ENCODE assay signal across 9 mouse cellular contexts in the genomic region with DNA sequence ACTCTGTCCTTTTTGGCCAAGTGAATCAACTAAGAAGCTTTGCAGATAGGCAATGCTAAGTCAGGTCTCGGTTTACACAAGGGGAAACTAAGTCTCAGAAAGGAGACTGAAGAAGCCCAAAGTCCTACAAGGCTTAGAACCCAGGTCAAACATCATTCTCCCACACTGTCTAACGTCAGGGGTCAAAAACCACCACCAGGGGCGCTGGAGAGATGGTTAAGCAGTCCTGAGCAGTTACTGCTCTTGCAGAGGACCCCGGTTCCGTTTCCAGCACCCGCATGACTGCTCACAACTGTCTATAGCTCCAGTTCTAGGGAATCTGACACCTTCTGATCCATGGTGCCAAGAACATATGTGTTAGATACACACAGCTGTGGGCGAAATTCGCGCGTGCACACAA. TPM values are rescaled to one million over a fixed set of nuclear protein-coding genes. Genes with fewer than 3 reads are reported as not detected.
DNase-seq lines count a peak whose midpoint lies in the region; ATAC-seq and TF ChIP-seq lines count a peak whose summit lies in the region.
"Had no signal": no experiment of that assay in that cellular context is flagged by ENCODE, and none has a peak within 500 bp of the region (broad histone marks: within the 10 kb centered on the region; RNA-seq: fewer than 3 reads in every experiment).

No protein-coding gene starts in this region.

- no peak overlapping the region for H3K4me2 ChIP-seq in hindbrain, postnatal 0 days (ENCODE audit: low read depth, low read length)
- no peak overlapping the region for H3K4me2 ChIP-seq in hindbrain, embryonic 12.5 days (replicated peaks)
- H3K4me2 ChIP-seq in kidney, postnatal 0 days (ENCODE audit: low read length): no peak overlapping the region
- peak overlapping the region; percentile 93; the same call in 1 of the 2 replicates for H3K4me2 ChIP-seq in neural tube, embryonic 12.5 days (replicated peaks)

- no peaks in the 10 kb centered on the region for H3K27me3 ChIP-seq in hindbrain, postnatal 0 days (ENCODE audit: insufficient read depth, low read length)
- peaks cover 42% of the 10 kb centered on the region for H3K27me3 ChIP-seq in hindbrain, embryonic 12.5 days
- peaks cover 45% of the 10 kb centered on the region for H3K27me3 ChIP-seq in G1E (ENCODE audit: insufficient read depth, low read length)
- H3K27me3 ChIP-seq in kidney, postnatal 0 days (ENCODE audit: insufficient read depth, low read length): no peaks in the 10 kb centered on the region
- H3K27me3 ChIP-seq in neural tube, embryonic 12.5 days (replicated peaks): peaks cover 28% of the 10 kb centered on the region

- no peak overlapping the region for H3K9ac ChIP-seq in hindbrain, postnatal 0 days (replicated peaks; ENCODE audit: low read length)
- no peak overlapping the region for H3K9ac ChIP-seq in hindbrain, embryonic 12.5 days
- H3K9ac ChIP-seq in kidney, postnatal 0 days (ENCODE audit: low read depth, low read length): no peak overlapping the region
- H3K9ac ChIP-seq in neural tube, embryonic 12.5 days: no peak overlapping the region

- ATAC-seq in hindbrain, postnatal 0 days: no peak
- no peak for ATAC-seq in hindbrain, embryonic 12.5 days (ENCODE audit: low FRiP score)
- no peak for ATAC-seq in G1E (ENCODE audit: extremely low read depth, insufficient number of reproducible peaks, low FRiP score, poor library complexity, severe bottlenecking)
- ATAC-seq in kidney, postnatal 0 days (replicated peaks; ENCODE audit: low FRiP score, low read depth): no peak
- ATAC-seq in neural tube, embryonic 12.5 days (ENCODE audit: low FRiP score, low read depth): no peak
- no peak for ATAC-seq in frontal cortex, adult (ENCODE audit: low TSS enrichment)

- WGBS in hindbrain, postnatal 0 days: 66% methylated on average over 10 of the region's 10 CpGs
- 65% methylated on average over 10 of the region's 10 CpGs for WGBS in hindbrain, embryonic 12.5 days
- WGBS in kidney, postnatal 0 days: 47% methylated on average over 10 of the region's 10 CpGs
- WGBS in neural tube, embryonic 12.5 days: 59% methylated on average over 10 of the region's 10 CpGs

- peaks cover 14% of the 10 kb centered on the region for H3K4me1 ChIP-seq in hindbrain, postnatal 0 days (ENCODE audit: insufficient read depth, low read length)
- H3K4me1 ChIP-seq in hindbrain, embryonic 12.5 days: peaks cover 28% of the 10 kb centered on the region
- H3K4me1 ChIP-seq in G1E (ENCODE audit: insufficient read depth, low read depth, low read length): no peaks in the 10 kb centered on the region
- peaks cover 19% of the 10 kb centered on the region; the same call in 1 of the 2 replicates for H3K4me1 ChIP-seq in kidney, postnatal 0 days (replicated peaks; ENCODE audit: insufficient read depth, low read length)
- H3K4me1 ChIP-seq in neural tube, embryonic 12.5 days: peaks cover 25% of the 10 kb centered on the region

- H3K36me3 ChIP-seq in hindbrain, postnatal 0 days (ENCODE audit: insufficient read depth, low read length): no peaks in the 10 kb centered on the region
- no peaks in the 10 kb centered on the region for H3K36me3 ChIP-seq in hindbrain, embryonic 12.5 days
- no peaks in the 10 kb centered on the region for H3K36me3 ChIP-seq in G1E (replicated peaks)
- no peaks in the 10 kb centered on the region for H3K36me3 ChIP-seq in kidney, postnatal 0 days (ENCODE audit: insufficient read depth, low read length)
- H3K36me3 ChIP-seq in neural tube, embryonic 12.5 days: no peaks in the 10 kb centered on the region
- H3K36me3 ChIP-seq: heart, embryonic 15.5 days had no signal

- H3K4me3 ChIP-seq in hindbrain, postnatal 0 days (ENCODE audit: low read length): no peak overlapping the region
- H3K4me3 ChIP-seq in hindbrain, embryonic 12.5 days: no peak overlapping the region
- H3K4me3 ChIP-seq in G1E (ENCODE audit: low read depth, low read length): no peak overlapping the region
- H3K4me3 ChIP-seq in kidney, postnatal 0 days (replicated peaks; ENCODE audit: low read depth, low read length): no peak overlapping the region
- H3K4me3 ChIP-seq in neural tube, embryonic 12.5 days: no peak overlapping the region

- DNase-seq in hindbrain, postnatal 0 days (ENCODE audit: low spot score): peak; percentile 64
- no peak for DNase-seq in G1E (ENCODE audit: low spot score)
- DNase-seq in c-Kit-positive CD71-positive TER-119-negative erythroid progenitor cells, embryonic 14.5 days (ENCODE audit: low read depth): peak; percentile 41
- DNase-seq in kidney, postnatal 0 days (ENCODE audit: low spot score): no peak
- no peak for DNase-seq in urinary bladder, adult 2 months (ENCODE audit: low spot score)

- H3K27ac ChIP-seq in hindbrain, postnatal 0 days: no peak overlapping the region
- H3K27ac ChIP-seq in hindbrain, embryonic 12.5 days: no peak overlapping the region
- peak overlapping the region; percentile 77; the same call in 1 of the 2 replicates for H3K27ac ChIP-seq in kidney, postnatal 0 days
- no peak overlapping the region for H3K27ac ChIP-seq in neural tube, embryonic 12.5 days
- H3K27ac ChIP-seq: heart, embryonic 15.5 days had no signal

- peak; percentile 57 for TF ChIP-seq CTCF in hindbrain, postnatal 0 days (IDR thresholded peaks at IDR 0.05; ENCODE audit: low read depth)
- TF ChIP-seq CTCF in G1E (IDR thresholded peaks at IDR 0.05; ENCODE audit: low read depth, low read length): peak; percentile 40; the same call in 1 of the 2 replicates
- TF ChIP-seq CTCF in kidney, postnatal 0 days (IDR thresholded peaks at IDR 0.05; ENCODE audit: low read depth): peak; percentile 62

- no peaks in the 10 kb centered on the region for H3K9me3 ChIP-seq in hindbrain, postnatal 0 days (ENCODE audit: low read length)
- no peaks in the 10 kb centered on the region for H3K9me3 ChIP-seq in hindbrain, embryonic 12.5 days (replicated peaks)
- no peaks in the 10 kb centered on the region for H3K9me3 ChIP-seq in G1E (replicated peaks)
- H3K9me3 ChIP-seq in kidney, postnatal 0 days (replicated peaks; ENCODE audit: low read length): no peaks in the 10 kb centered on the region
- H3K9me3 ChIP-seq in neural tube, embryonic 12.5 days: no peaks in the 10 kb centered on the region
- H3K9me3 ChIP-seq: heart, embryonic 15.5 days had no signal

RNA-seq across cellular contexts. Expression of gene Cdk18, which starts 0.7 kb away (rescaled TPM):
- 2.7 and 4.1 TPM in 2 replicates for total RNA-seq in hindbrain, postnatal 0 days (2014; rRNA removed)
- 1.0 and 1.6 TPM in 2 replicates for polyA plus RNA-seq in hindbrain, postnatal 0 days (2015; fragmentation: Nextera tagmentation; extraction: Ambion mirVana)
- polyA plus RNA-seq in hindbrain, embryonic 12.5 days (2016; fragmentation: Nextera tagmentation; extraction: Ambion mirVana): 0.99 and 1.4 TPM in 2 replicates
- not detected in 2 replicates for total RNA-seq in G1E (2014; fragmentation: Nextera tagmentation)
- 0.06 and 0.33 TPM in 2 replicates for total RNA-seq in G1E (2017)
- 0.02 TPM in 1 of 2 replicates, not detected in the other for polyA plus RNA-seq in G1E (2012)
- 10.3 and 11.7 TPM in 2 replicates for polyA plus RNA-seq in kidney, postnatal 0 days (2015; fragmentation: Nextera tagmentation; extraction: Ambion mirVana)
- polyA plus RNA-seq in neural tube, embryonic 12.5 days (2016; fragmentation: Nextera tagmentation; extraction: Ambion mirVana): 0.74 and 0.84 TPM in 2 replicates
- polyA plus RNA-seq in urinary bladder, adult 2 months (2012; rRNA removed): 20.5 and 26.8 TPM in 2 replicates

RNA-seq across cellular contexts. Expression of gene Lemd1, which starts 51.1 kb away (rescaled TPM):
- total RNA-seq in hindbrain, postnatal 0 days (2014; rRNA removed): 10.9 and 16.6 TPM in 2 replicates
- 7.9 and 9.0 TPM in 2 replicates for polyA plus RNA-seq in hindbrain, postnatal 0 days (2015; fragmentation: Nextera tagmentation; extraction: Ambion mirVana)
- polyA plus RNA-seq in hindbrain, embryonic 12.5 days (2016; fragmentation: Nextera tagmentation; extraction: Ambion mirVana): 10.8 and 12.7 TPM in 2 replicates
- total RNA-seq in G1E (2014; fragmentation: Nextera tagmentation) (not detected in 2 replicates), G1E (2017) (0.17 and 0.44 TPM in 2 replicates)
- not detected in 2 replicates for polyA plus RNA-seq in G1E (2012)
- 0.37 and 0.80 TPM in 2 replicates for polyA plus RNA-seq in kidney, postnatal 0 days (2015; fragmentation: Nextera tagmentation; extraction: Ambion mirVana)
- polyA plus RNA-seq in neural tube, embryonic 12.5 days (2016; fragmentation: Nextera tagmentation; extraction: Ambion mirVana): 11.7 and 11.9 TPM in 2 replicates
- polyA plus RNA-seq in urinary bladder, adult 2 months (2012; rRNA removed): 0.23 and 0.32 TPM in 2 replicates
- polyA plus RNA-seq: heart, embryonic 15.5 days had no signal

RNA-seq across cellular contexts. Expression of gene AC124108.1, which starts 51.1 kb away (rescaled TPM):
- total RNA-seq in hindbrain, postnatal 0 days (2014; rRNA removed): 2.0 and 4.8 TPM in 2 replicates
- polyA plus RNA-seq in hindbrain, postnatal 0 days (2015; fragmentation: Nextera tagmentation; extraction: Ambion mirVana): 0.50 and 0.70 TPM in 2 replicates
- polyA plus RNA-seq in hindbrain, embryonic 12.5 days (2016; fragmentation: Nextera tagmentation; extraction: Ambion mirVana): 3.6 and 4.1 TPM in 2 replicates
- total RNA-seq in G1E (2014; fragmentation: Nextera tagmentation) (not detected in 2 replicates), G1E (2017) (under 0.01 and 0.05 TPM in 2 replicates)
- polyA plus RNA-seq in G1E (2012): not detected in 2 replicates
- 0.07 and 0.13 TPM in 2 replicates for polyA plus RNA-seq in kidney, postnatal 0 days (2015; fragmentation: Nextera tagmentation; extraction: Ambion mirVana)
- polyA plus RNA-seq in neural tube, embryonic 12.5 days (2016; fragmentation: Nextera tagmentation; extraction: Ambion mirVana): 3.0 and 3.7 TPM in 2 replicates
- polyA plus RNA-seq in urinary bladder, adult 2 months (2012; rRNA removed): 0.15 and 0.21 TPM in 2 replicates
- polyA plus RNA-seq: heart, embryonic 15.5 days had no signal

Comparison
In these comparisons a context has a peak if more than half of its experiments do, and no peak if none do; other contexts are left out.
1. DNase-seq: peak in hindbrain, postnatal 0 days (single experiment) and c-Kit-positive CD71-positive TER-119-negative erythroid progenitor cells, embryonic 14.5 days (single experiment); none in G1E (single experiment), kidney, postnatal 0 days (single experiment) and urinary bladder, adult 2 months (single experiment).
2. Peak in every context shown above with its lines, with median percentiles within 50 percentile points of each other: CTCF ChIP-seq.